In genomic region chr1:154219991-154220390, GRCm38 (mm10) we compare ENCODE assay signal across 38 mouse cellular contexts. TPM values are rescaled to one million over a fixed set of nuclear protein-coding genes. Genes with fewer than 3 reads are reported as not detected.
"Had no signal": no experiment of that assay in that cellular context is flagged by ENCODE, and none has a peak within 500 bp of the region (broad histone marks: within the 10 kb centered on the region; RNA-seq: fewer than 3 reads in every experiment).

No protein-coding gene starts in this region.

- H3K27me3 ChIP-seq: limb, embryonic 12.5 days; limb, embryonic 13.5 days; limb, embryonic 15.5 days; liver, embryonic 12.5 days; liver, embryonic 13.5 days; liver, embryonic 15.5 days; lung, embryonic 15.5 days; megakaryocyte, embryonic 14.5 days; midbrain, embryonic 12.5 days; midbrain, embryonic 13.5 days; midbrain, embryonic 15.5 days; neural tube, embryonic 12.5 days; neural tube, embryonic 13.5 days had no signal

- H3K36me3 ChIP-seq: limb, embryonic 10.5 days; limb, embryonic 12.5 days; limb, embryonic 13.5 days; limb, embryonic 15.5 days; liver, embryonic 12.5 days; liver, embryonic 13.5 days; liver, embryonic 15.5 days; lung, embryonic 15.5 days; midbrain, embryonic 10.5 days; midbrain, embryonic 12.5 days; midbrain, embryonic 13.5 days; midbrain, embryonic 15.5 days; neural tube, embryonic 12.5 days; neural tube, embryonic 13.5 days had no signal

- DNase-seq: left cerebral cortex, postnatal 4 days; liver; liver, embryonic 13.5 days; liver, postnatal 0 days; lung, adult 18-20 months; lung, adult 2 months; lung, embryonic 14.5 days; lung, postnatal 10 days; lung, postnatal 14 days; lung, postnatal 36 days; lung, postnatal 4 days; midbrain, embryonic 14.5 days had no signal

- H3K4me1 ChIP-seq: limb, embryonic 10.5 days; limb, embryonic 12.5 days; limb, embryonic 13.5 days; limb, embryonic 15.5 days; liver, embryonic 12.5 days; liver, embryonic 13.5 days; liver, embryonic 15.5 days; lung, embryonic 15.5 days; megakaryocyte, embryonic 14.5 days; midbrain, embryonic 12.5 days; midbrain, embryonic 15.5 days; neural tube, embryonic 12.5 days had no signal

- H3K9me3 ChIP-seq: limb, embryonic 10.5 days; limb, embryonic 12.5 days; limb, embryonic 13.5 days; limb, embryonic 15.5 days; liver, embryonic 12.5 days; liver, embryonic 13.5 days; liver, embryonic 15.5 days; lung, embryonic 15.5 days; megakaryocyte, embryonic 14.5 days; midbrain, embryonic 10.5 days; midbrain, embryonic 12.5 days; midbrain, embryonic 13.5 days; midbrain, embryonic 15.5 days; neural tube, embryonic 12.5 days; neural tube, embryonic 13.5 days had no signal

- H3K4me3 ChIP-seq: limb, embryonic 10.5 days; limb, embryonic 12.5 days; limb, embryonic 13.5 days; limb, embryonic 15.5 days; liver, embryonic 12.5 days; liver, embryonic 13.5 days; liver, embryonic 15.5 days; lung, embryonic 15.5 days; megakaryocyte, embryonic 14.5 days; midbrain, embryonic 10.5 days; midbrain, embryonic 12.5 days; midbrain, embryonic 13.5 days; midbrain, embryonic 15.5 days; myocyte; neural tube, embryonic 12.5 days; neural tube, embryonic 13.5 days had no signal

- H3K27ac ChIP-seq: limb, embryonic 10.5 days; limb, embryonic 12.5 days; limb, embryonic 13.5 days; limb, embryonic 15.5 days; liver, embryonic 12.5 days; liver, embryonic 13.5 days; liver, embryonic 14.5 days; liver, embryonic 15.5 days; lung, embryonic 15.5 days; macrophage; midbrain, embryonic 10.5 days; midbrain, embryonic 12.5 days; midbrain, embryonic 13.5 days; midbrain, embryonic 15.5 days; neural tube, embryonic 12.5 days; neural tube, embryonic 13.5 days had no signal

RNA-seq across cellular contexts. Expression of gene Zfp648, which starts 19.0 kb away (rescaled TPM):
- total RNA-seq: liver, adult 2 months; megakaryocyte, adult 5-6 weeks; megakaryocyte-erythroid progenitor cell, adult 5-6 weeks; midbrain, postnatal 0 days; monocyte, adult 5-6 weeks had no signal
- polyA plus RNA-seq: liver, adult 2 months; liver, embryonic 11.5 days; liver, embryonic 13.5 days; liver, embryonic 14.5 days; liver, embryonic 15.5 days; liver, embryonic 16.5 days; liver, postnatal 0 days; lung, embryonic 14.5 days; lung, postnatal 0 days; macrophage; midbrain, embryonic 10.5 days; midbrain, embryonic 11.5 days; midbrain, embryonic 13.5 days; myocyte had no signal
